Mouse (Mus musculus) lung, embryonic 16.5 days (tissue): Measurements from ENCODE around the gene Specc1. TPM values are rescaled to one million over a fixed set of nuclear protein-coding genes. Genes with fewer than 3 reads are reported as not detected.

Source experiments
- polyA plus RNA-seq: library from polyadenylated mRNA; unstranded; fragments of >200 nt; fragmentation: Nextera tagmentation; extraction: Ambion mirVana; gene quantifications from 2 replicates; pipeline ENCODE4 v1.2.1, GENCODE M21; 2015

Specc1 gene
- polyA plus RNA-seq, 1 experiment from 2014 or later, result 9.7 TPM

Other genes with a start within 250 kb of the Specc1 start
- gene Slc5a10, start 235.9 kb upstream of the Specc1 start, polyA plus RNA-seq, result 0.08 TPM in 1 of 2 replicates, not detected in the other
- gene Prpsap2, start 194.7 kb upstream of the Specc1 start, polyA plus RNA-seq, result 31.3 and 31.4 TPM in 2 replicates
- gene Ulk2, start 101.7 kb upstream of the Specc1 start, polyA plus RNA-seq, result 12.2 and 12.4 TPM in 2 replicates
- 14.6 and 15.5 TPM in 2 replicates for gene Akap10, start 26.5 kb upstream of the Specc1 start, polyA plus RNA-seq